ENCODE assay signal across 1 mouse cellular context in the genomic region with DNA sequence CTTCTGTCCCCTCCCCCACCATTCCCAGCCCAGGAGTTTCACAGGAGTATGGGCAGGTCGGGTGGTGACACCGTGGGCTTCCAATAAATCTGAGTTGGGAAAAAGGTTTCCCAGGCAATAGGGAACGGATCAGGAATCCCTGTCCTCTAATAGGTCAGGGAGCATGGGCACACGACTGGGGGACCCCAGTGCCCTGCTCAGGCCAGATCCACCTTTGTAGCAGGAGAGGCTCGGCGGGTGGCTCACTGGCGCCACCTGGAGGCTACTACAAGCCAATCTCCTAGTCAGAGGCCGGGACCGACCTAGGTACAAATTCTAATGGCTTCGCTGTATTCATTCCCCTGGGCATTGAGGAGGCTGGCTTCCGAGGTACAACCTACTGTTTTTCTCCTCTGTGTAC.
A peak's percentile ranks its signal among the peaks of the same experiment; 100 is the strongest.
TF ChIP-seq lines count a peak whose summit lies in the region.

No protein-coding gene starts in this region.

TF ChIP-seq in MEL, 35 proteins besides CTCF, POLR2A, EP300 and RAD21:
- TF ChIP-seq MYC (IDR thresholded peaks at IDR 0.05; ENCODE audit: low read depth, low read length): no peak
- TF ChIP-seq MAZ (IDR thresholded peaks at IDR 0.05; ENCODE audit: low read depth, low read length): no peak
- no peak for TF ChIP-seq MYB (IDR thresholded peaks at IDR 0.05; ENCODE audit: low read depth, low read length)
- TF ChIP-seq TBP (IDR thresholded peaks at IDR 0.05; ENCODE audit: low read depth, low read length): no peak
- peak; percentile 96 for TF ChIP-seq SMC3 (IDR thresholded peaks at IDR 0.05; ENCODE audit: low read depth, low read length)
- peak; percentile 75 for TF ChIP-seq ZC3H11A (IDR thresholded peaks at IDR 0.05; ENCODE audit: low read depth, low read length)
- no peak for TF ChIP-seq ZKSCAN1 (IDR thresholded peaks at IDR 0.05; ENCODE audit: low read depth, low read length)
- TF ChIP-seq GATA1 (IDR thresholded peaks at IDR 0.05; ENCODE audit: low read depth, low read length): no peak
- TF ChIP-seq ELF1 (IDR thresholded peaks at IDR 0.05; ENCODE audit: low read depth, low read length): no peak
